Mouse (Mus musculus): Measurements from ENCODE around the gene Orm1. TPM values are rescaled to one million over a fixed set of nuclear protein-coding genes. Genes with fewer than 3 reads are reported as not detected.
"Not testable (repeated sequence)": the region's sequence is repeated elsewhere in the genome, so short reads cannot be mapped to it uniquely, and the experiment has no call there.

Orm1 gene
- polyA plus RNA-seq, 1 experiment from 2014 or later: not detected

DNA sequence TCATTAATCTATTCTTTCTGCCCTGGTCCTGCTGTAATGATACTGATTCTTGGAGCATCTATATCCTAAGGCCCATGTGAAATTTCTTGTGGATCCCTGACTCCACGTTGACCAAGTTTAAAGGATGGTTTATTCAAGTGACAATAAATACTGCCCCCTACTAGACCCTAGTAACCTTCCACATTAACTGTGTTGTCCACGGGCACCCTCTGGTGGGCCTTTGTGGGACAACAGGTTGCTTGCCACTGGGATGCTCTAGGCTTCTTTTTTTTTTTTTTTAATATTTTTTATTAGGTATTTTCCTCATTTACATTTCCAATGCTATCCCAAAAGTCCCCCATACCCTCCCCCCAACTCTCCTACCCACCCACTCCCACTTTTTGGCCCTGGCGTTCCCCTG lies 24.8 kb upstream of the Orm1 start:
- H3K4me2 ChIP-seq; H3K4me3 ChIP-seq; H3K27me3 ChIP-seq; H3K36me3 ChIP-seq (ENCODE audit: poor library complexity, severe bottlenecking); H3K9ac ChIP-seq; H3K4me1 ChIP-seq; H3K9me3 ChIP-seq (replicated peaks); H3K27ac ChIP-seq: not testable (repeated sequence)
- WGBS: 35% methylated on average over 3 of the region's 3 CpGs
- 0 out of 2 replicates have a peak, but pooled peaks have one; percentile 33 for ATAC-seq

DNA sequence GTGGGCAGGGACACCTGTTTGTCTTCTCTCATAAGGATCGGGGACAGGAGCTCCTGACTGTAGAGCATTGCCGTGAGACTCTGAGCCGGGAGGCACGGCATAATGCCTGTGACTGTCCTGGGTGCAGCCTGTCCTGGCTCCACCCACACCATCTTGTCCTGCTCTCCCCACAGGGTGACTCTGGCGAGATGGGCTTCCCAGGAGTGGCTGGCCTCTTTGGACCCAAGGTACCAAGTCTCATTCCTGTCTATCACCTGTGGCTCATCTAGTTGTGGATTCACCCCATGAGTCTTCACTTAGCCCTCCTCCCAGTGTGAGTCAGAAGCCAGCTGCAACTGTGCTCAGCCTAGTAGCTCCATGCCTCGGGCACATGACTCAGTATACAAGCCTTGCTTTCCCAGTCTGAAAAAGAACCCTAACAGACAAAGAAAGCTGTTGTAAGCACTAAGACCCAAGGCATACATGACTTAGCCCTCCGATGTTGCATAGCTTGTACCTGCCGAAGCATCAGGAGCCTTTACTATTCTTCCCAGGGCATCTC lies 21.0 kb upstream of the Orm1 start:
- Histone ChIP-seq H3K27ac (no peak overlapping the region), H3K9me3 (replicated peaks) (no peaks in the 10 kb centered on the region), H3K4me1 (no peaks in the 10 kb centered on the region), H3K4me3 (no peak overlapping the region), H3K27me3 (no peaks in the 10 kb centered on the region), H3K9ac (no peak overlapping the region), H3K36me3 (ENCODE audit: poor library complexity, severe bottlenecking) (peaks cover 10% of the 10 kb centered on the region; the same call in 1 of the 2 replicates), H3K4me2 (no peak overlapping the region)
- 81% methylated on average over 8 of the region's 8 CpGs for WGBS
- no peak for ATAC-seq

DNA sequence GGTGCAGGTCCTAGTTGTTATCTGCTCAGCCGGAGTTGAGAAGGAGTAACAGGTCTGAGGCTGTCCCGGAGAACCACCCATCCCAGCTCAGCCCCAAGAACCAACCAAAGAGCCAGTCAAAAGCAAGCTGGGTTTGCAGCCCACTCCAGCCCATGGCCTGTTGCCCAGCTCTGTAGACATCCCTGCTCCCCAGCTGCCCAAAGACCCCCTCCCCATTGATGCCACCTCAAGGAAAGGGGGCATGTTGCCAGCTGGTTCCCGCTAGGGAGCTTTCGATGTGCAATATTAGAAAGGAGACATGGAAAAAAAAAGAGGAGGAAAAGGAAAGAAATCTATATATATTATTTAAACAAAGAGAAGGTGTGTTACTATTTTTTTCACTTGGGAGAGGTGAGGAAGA lies 11.0 kb upstream of the Orm1 start:
- H3K27me3 ChIP-seq: no peaks in the 10 kb centered on the region
- no peak for ATAC-seq
- no peak overlapping the region for H3K4me2 ChIP-seq
- H3K4me3 ChIP-seq: no peak overlapping the region
- WGBS: 90% methylated on average over 4 of the region's 4 CpGs
- H3K27ac ChIP-seq: no peak overlapping the region
- H3K9ac ChIP-seq: no peak overlapping the region
- H3K4me1 ChIP-seq: no peaks in the 10 kb centered on the region
- no peaks in the 10 kb centered on the region for H3K36me3 ChIP-seq (ENCODE audit: poor library complexity, severe bottlenecking)
- no peaks in the 10 kb centered on the region for H3K9me3 ChIP-seq (replicated peaks)

DNA sequence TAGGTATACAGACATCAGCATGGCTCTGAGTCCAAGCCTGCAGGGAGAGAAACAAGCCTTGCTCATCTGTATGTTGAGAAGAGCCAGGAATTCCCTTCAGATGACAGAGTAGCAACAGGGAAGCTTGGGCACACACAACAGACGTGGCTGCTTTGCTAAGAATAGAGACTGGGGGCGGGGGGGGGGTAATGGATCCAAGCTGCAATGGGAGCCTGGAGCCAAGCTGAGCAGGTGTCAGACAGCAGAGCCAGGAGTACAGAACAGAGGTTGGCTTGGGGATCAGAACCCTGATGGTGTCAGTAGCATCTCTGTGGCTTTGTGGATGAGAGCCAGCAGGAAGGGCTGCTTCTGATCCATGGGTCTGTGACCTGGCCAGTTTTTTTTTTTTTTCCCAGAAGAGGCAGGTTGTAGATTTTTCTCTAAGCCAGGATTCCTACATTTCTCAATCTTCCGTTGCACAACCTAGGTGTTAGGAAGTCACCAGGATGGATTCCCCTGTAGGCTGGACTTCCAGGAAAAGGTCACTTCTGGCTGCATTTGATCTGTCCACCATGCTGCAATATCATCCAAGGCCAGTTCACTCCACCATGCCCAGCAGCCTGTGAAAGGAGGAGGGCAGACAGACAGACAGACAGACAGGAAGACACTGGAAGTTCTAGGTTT lies 5.8 kb upstream of the Orm1 start:
- Histone ChIP-seq H3K4me2 (no peak overlapping the region), H3K27me3 (no peaks in the 10 kb centered on the region), H3K4me1 (no peaks in the 10 kb centered on the region), H3K36me3 (ENCODE audit: poor library complexity, severe bottlenecking) (no peaks in the 10 kb centered on the region), H3K9me3 (replicated peaks) (no peaks in the 10 kb centered on the region), H3K27ac (no peak overlapping the region), H3K4me3 (no peak overlapping the region), H3K9ac (no peak overlapping the region)
- no peak for ATAC-seq
- 74% methylated on average over 3 of the region's 3 CpGs for WGBS

DNA sequence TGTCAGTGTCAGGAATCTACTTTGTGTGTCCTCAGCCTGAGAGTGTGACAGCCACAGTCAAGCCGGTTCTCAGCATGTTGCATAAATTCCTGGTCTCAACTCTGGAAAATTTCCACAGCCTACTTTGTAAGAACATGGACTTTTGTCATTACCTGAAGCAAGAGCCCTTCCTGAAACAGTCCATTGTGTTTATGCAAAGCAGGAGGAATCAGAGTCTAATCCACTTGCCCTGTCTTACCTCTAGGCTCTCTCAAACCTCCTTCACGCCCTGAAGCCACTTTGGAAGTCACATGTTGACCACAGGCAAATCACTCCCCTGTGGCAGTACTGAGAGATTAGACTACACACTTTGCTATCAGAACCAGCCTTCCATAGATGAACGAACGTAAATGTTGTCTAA lies 1.9 kb upstream of the Orm1 start:
- 70% methylated on average over 4 of the region's 4 CpGs for WGBS
- no peaks in the 10 kb centered on the region for H3K36me3 ChIP-seq (ENCODE audit: poor library complexity, severe bottlenecking)
- ATAC-seq: no peak

DNA sequence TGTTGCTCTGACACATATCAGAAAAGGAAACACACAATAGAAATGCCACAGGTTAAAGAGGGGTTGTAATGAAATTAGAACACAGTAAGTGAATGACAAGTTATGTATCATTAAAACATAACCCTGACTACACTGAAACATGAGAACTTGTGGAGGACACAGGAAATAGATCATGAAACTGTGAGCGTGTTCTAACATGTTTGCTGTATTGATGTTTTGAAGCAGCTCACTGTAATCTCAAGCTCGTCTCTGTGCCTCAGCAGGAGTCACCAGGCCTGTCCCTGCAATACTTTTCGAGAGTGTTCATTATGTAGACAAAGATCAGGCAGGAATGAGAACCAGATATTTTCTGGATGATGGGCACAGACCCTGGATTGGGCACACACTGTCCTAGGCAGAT lies 752 bp upstream of the Orm1 start:
- WGBS: 71% methylated on average over 3 of the region's 3 CpGs
- Histone ChIP-seq H3K4me3 (no peak overlapping the region), H3K4me1 (no peaks in the 10 kb centered on the region), H3K27ac (no peak overlapping the region), H3K4me2 (no peak overlapping the region), H3K9me3 (replicated peaks) (no peaks in the 10 kb centered on the region), H3K27me3 (no peaks in the 10 kb centered on the region), H3K9ac (no peak overlapping the region), H3K36me3 (ENCODE audit: poor library complexity, severe bottlenecking) (no peaks in the 10 kb centered on the region)
- ATAC-seq: no peak

More for the DNA sequence above, 1.9 kb upstream of the Orm1 start:
- Histone ChIP-seq H3K4me3 (no peak overlapping the region), H3K9ac (no peak overlapping the region), H3K4me1 (no peaks in the 10 kb centered on the region), H3K4me2 (no peak overlapping the region), H3K27ac (no peak overlapping the region), H3K27me3 (no peaks in the 10 kb centered on the region), H3K9me3 (replicated peaks) (no peaks in the 10 kb centered on the region)

DNA sequence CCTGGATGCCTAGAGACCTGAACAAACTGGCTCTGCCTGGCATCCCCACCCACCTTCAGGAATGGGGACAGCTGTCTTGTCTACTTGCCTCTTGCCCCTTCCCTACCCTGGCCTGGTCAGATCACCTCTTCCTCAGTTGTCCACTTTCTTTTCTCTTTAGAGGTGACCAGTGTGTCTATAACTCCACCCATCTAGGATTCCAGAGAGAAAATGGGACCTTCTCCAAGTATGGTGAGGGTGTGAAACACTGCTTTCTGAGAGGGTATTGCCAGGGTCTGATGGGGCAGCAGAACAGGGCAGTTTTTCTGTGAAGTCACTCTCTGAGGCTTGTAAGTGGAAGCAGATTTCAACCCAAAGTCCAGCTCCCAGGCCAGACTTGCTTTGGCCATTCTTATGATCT lies 901 bp downstream of the Orm1 start:
- no peak for ATAC-seq
- Histone ChIP-seq H3K27me3 (no peaks in the 10 kb centered on the region), H3K4me1 (no peaks in the 10 kb centered on the region), H3K4me3 (no peak overlapping the region), H3K4me2 (no peak overlapping the region), H3K36me3 (ENCODE audit: poor library complexity, severe bottlenecking) (no peaks in the 10 kb centered on the region), H3K9me3 (replicated peaks) (no peaks in the 10 kb centered on the region), H3K9ac (no peak overlapping the region), H3K27ac (no peak overlapping the region)

DNA sequence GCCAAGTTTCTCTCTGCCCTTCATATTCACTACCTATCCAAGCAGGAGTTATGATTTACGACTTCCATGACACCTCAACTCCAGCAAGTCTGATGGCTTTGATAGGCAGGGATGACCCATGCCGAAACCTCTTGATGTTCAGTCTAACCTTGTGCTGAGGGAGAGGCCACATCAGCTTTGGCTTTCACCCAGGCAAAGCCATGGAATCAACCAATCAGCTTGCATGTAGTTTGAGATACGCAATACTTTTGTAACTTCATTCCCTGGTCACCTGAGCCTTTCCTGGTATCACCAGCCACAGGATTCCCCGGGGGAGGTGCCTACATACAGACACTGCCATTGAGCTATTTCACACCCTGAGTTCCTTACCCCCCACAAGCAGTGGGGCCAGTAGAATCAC lies 2.3 kb downstream of the Orm1 start:
- H3K4me1 ChIP-seq: no peaks in the 10 kb centered on the region
- H3K4me2 ChIP-seq: no peak overlapping the region
- ATAC-seq: no peak
- no peak overlapping the region for H3K4me3 ChIP-seq
- no peak overlapping the region for H3K27ac ChIP-seq
- no peaks in the 10 kb centered on the region for H3K36me3 ChIP-seq (ENCODE audit: poor library complexity, severe bottlenecking)
- WGBS: 93% methylated on average over 4 of the region's 4 CpGs
- no peak overlapping the region for H3K9ac ChIP-seq
- H3K27me3 ChIP-seq: no peaks in the 10 kb centered on the region
- no peaks in the 10 kb centered on the region for H3K9me3 ChIP-seq (replicated peaks)

DNA sequence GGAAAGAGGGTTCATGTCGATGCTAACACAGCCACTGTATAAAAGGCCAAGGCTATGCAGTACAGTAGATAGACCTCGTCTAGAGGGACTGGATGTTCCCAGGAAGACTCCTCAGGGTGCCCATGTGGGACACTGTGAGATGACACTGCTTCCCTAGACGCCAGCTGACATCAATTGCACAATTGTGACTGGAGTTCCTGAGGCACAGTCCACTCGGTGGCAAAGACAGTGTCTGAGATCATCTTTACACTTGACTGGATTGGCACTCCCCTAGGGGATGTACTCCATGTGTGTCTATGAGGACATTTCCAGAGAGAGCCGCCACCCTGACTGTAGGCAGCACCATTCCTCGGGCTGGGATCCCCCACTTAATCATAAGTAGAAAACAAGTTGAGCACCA lies 4.2 kb downstream of the Orm1 start:
- H3K36me3 ChIP-seq (ENCODE audit: poor library complexity, severe bottlenecking): no peaks in the 10 kb centered on the region
- H3K4me3 ChIP-seq: no peak overlapping the region
- no peaks in the 10 kb centered on the region for H3K4me1 ChIP-seq
- H3K27ac ChIP-seq: no peak overlapping the region
- ATAC-seq: no peak
- no peak overlapping the region for H3K9ac ChIP-seq
- H3K4me2 ChIP-seq: no peak overlapping the region
- 79% methylated on average over 6 of the region's 6 CpGs for WGBS
- H3K9me3 ChIP-seq (replicated peaks): no peaks in the 10 kb centered on the region
- no peaks in the 10 kb centered on the region for H3K27me3 ChIP-seq

DNA sequence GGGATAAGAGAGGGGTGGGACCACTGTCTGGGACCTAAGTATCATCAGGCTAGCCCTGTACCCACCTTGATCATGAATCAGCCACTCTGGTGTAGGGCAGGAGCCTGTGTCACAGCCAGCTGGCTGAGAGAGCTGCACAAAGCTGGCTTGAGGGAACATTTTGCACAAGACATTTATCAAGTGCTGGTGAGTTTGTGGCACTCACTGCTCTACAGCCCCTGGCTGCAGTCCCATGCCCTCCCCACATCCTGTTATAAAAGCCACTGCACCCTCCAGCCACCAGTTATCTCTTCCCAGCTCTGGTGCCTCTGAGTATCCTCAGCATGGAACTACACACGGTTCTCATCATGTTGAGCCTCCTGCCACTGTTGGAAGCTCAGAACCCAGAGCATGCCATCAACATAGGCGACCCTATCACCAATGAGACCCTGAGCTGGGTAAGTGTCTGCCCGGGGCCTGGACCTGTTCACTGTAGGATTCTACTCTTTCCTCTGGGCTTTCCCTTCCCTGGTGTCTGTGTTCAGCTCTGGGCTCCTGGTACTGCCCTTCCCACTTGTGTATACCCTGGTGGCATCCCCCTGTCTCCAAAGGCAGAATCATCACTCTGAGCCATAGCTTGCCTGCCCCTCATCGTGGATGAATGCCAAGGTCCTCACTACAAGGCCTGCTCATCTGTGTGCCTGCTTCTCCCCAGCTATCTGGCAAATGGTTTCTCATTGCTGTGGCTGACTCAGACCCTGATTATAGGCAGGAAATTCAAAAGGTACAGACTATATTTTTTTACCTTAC lies 11.7 kb downstream of the Orm1 start, which contains the start of gene Orm3:
TSS of gene Orm3 (plus strand) at position 286 of the 789 bp plus-strand sequence.
- Histone ChIP-seq H3K9me3 (replicated peaks) (no peaks in the 10 kb centered on the region), H3K4me3 (no peak within 1 kb of the TSS), H3K9ac (no peak within 1 kb of the TSS), H3K4me2 (no peak within 1 kb of the TSS), H3K27ac (no peak within 1 kb of the TSS), H3K36me3 (ENCODE audit: poor library complexity, severe bottlenecking) (no peaks in the 10 kb centered on the region), H3K27me3 (no peaks in the 10 kb centered on the region), H3K4me1 (no peaks in the 10 kb centered on the region)
- no peak for ATAC-seq
- WGBS: 79% methylated on average over 4 of the region's 4 CpGs

DNA sequence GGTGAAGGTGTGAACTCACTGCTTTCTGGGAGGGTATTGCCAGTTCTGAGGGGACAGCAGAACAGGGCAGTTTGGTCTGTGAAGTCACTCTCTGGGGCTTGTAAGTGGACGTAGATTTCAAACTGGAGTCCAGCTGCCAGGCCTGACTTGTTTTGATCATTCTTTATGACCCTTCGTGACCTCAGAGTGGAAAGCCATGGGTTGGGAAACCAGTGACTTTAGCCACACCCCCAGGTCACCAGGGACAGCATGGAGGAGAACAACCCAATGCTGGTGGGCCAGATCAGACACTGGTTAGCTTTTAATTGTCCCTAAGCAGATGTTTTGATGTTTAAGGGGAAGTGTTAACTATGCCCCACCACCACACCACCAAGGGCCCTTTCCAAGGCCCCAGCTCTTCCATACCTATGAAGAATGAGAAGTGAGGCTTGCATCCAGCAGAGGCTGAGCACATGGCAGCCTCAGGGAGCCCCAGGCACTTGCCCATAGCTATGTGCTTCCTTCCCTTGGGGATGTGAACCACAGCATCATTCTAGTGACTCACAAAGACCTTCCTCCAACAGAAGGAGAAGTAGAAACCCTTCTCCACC lies 12.7 kb downstream of the Orm1 start:
- no peaks in the 10 kb centered on the region for H3K27me3 ChIP-seq
- no peak overlapping the region for H3K4me3 ChIP-seq
- WGBS: 69% methylated on average over 2 of the region's 2 CpGs
- H3K4me1 ChIP-seq: no peaks in the 10 kb centered on the region
- no peak overlapping the region for H3K27ac ChIP-seq
- no peak overlapping the region for H3K9ac ChIP-seq
- no peak overlapping the region for H3K4me2 ChIP-seq
- H3K9me3 ChIP-seq (replicated peaks): no peaks in the 10 kb centered on the region
- no peaks in the 10 kb centered on the region for H3K36me3 ChIP-seq (ENCODE audit: poor library complexity, severe bottlenecking)
- no peak for ATAC-seq

DNA sequence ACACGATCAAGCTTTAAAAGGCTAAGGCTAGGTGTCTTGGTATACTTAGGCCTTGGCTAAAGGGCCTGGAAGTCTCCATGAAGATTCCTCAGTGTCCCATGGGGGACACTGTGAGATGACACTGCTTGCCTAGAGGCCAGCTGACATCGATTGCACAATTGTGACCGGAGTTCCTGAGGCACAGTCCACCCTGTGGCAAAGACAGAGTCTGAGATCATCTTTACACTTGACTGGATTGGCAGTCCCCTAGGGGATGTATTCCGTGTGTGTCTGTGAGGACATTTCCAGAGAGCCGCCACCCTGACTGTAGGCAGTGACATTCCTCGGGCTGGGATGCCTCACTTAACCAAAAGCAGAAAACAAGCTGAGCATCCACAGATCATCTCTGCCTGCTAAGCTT lies 15.5 kb downstream of the Orm1 start:
- ATAC-seq: no peak
- H3K27me3 ChIP-seq: no peaks in the 10 kb centered on the region
- no peak overlapping the region for H3K27ac ChIP-seq
- H3K4me3 ChIP-seq: no peak overlapping the region
- H3K4me2 ChIP-seq: no peak overlapping the region
- no peaks in the 10 kb centered on the region for H3K9me3 ChIP-seq (replicated peaks)
- no peaks in the 10 kb centered on the region for H3K36me3 ChIP-seq (ENCODE audit: poor library complexity, severe bottlenecking)
- H3K4me1 ChIP-seq: no peaks in the 10 kb centered on the region
- WGBS: 79% methylated on average over 6 of the region's 6 CpGs
- no peak overlapping the region for H3K9ac ChIP-seq
